Mouse (Mus musculus) forebrain, embryonic 14.5 days (tissue): ENCODE measurements around the gene Ssr3. TPM values are rescaled to one million over a fixed set of nuclear protein-coding genes. Genes with fewer than 3 reads are reported as not detected.

Experiments
- ATAC-seq: fragments of 200-750 bp; cut with Nextera tagmentation; 2 replicates; pipeline ENCODE4 v1.8.0; 2017; ENCODE audit warnings: mild to moderate bottlenecking, moderate library complexity
- DNase-seq: peaks from one replicate; pipeline ENCODE4 v3.0.0-alpha.2; 2015; ENCODE audit warnings: low spot score
- H3K27ac ChIP-seq: fragments of 300-500 bp; sonication (generic); 2 replicates; pipeline ENCODE4 v1.5.1; 2014; ENCODE audit warnings: low read depth, mild to moderate bottlenecking, control low read depth, low read length, moderate library complexity
- H3K27me3 ChIP-seq: fragments of 300-500 bp; sonication (generic); replicated peaks from 2 replicates; pipeline ENCODE4 v1.6.1; 2014; ENCODE audit warnings: low read length, control low read depth, mixed read lengths; ENCODE audit not compliant: control insufficient read depth, insufficient read depth
- H3K36me3 ChIP-seq: fragments of 300-500 bp; sonication (generic); 2 replicates; pipeline ENCODE4 v1.6.1; 2014; ENCODE audit warnings: low read length, control low read depth; ENCODE audit not compliant: control insufficient read depth, insufficient read depth
- H3K4me1 ChIP-seq: fragments of 300-500 bp; sonication (generic); 2 replicates; pipeline ENCODE4 v1.6.1; 2014; ENCODE audit warnings: antibody characterized with exemption, low read length, control low read depth; ENCODE audit not compliant: control insufficient read depth, insufficient read depth
- H3K4me2 ChIP-seq: fragments of 300-500 bp; sonication (generic); 2 replicates; pipeline ENCODE4 v1.6.1; 2014; ENCODE audit warnings: mild to moderate bottlenecking, control low read depth, low read length
- H3K4me3 ChIP-seq: fragments of 300-500 bp; sonication (generic); 2 replicates; pipeline ENCODE4 v1.5.1; 2014; ENCODE audit warnings: low read depth, low read length, control low read depth
- H3K9ac ChIP-seq: fragments of 300-500 bp; sonication (generic); 2 replicates; pipeline ENCODE4 v1.6.1; 2014; ENCODE audit warnings: mild to moderate bottlenecking, low read length, control low read depth, moderate library complexity
- H3K9me3 ChIP-seq: fragments of 300-500 bp; sonication (generic); replicated peaks from 2 replicates; pipeline ENCODE4 v1.6.1; 2016; ENCODE audit warnings: low read length, control low read depth, mixed read lengths; ENCODE audit not compliant: control insufficient read depth
- WGBS: fragments of 180-500 bp; shearing (Covaris S2); extraction: QIAGEN DNeasy Blood & Tissue Kit; methylation state at CpG from one replicate; pipeline ENCODE4 v1.1.7; 2014; 5-methylcytosine and 5-hydroxymethylcytosine counted together
- polyA plus RNA-seq: library from polyadenylated mRNA; unstranded; fragments of >200 nt; fragmentation: Nextera tagmentation; extraction: Ambion mirVana; gene quantifications from 2 replicates; pipeline ENCODE4 v1.2.1, GENCODE M21; 2014

Gene Ssr3
- polyA plus RNA-seq, result 208 and 211 TPM in 2 replicates

GRCm38 (mm10) chr3:65392421-65392817 is at the start of gene Ssr3:
Gene Ssr3, minus strand, starts transcription at chr3:65392623.
- Histone ChIP-seq H3K4me3 (peak within 1 kb of the TSS; percentile 77), H3K9ac (peak within 1 kb of the TSS; percentile 83), H3K4me1 (peaks cover 6% of the 10 kb centered on the region), H3K9me3 (no peaks in the 10 kb centered on the region), H3K4me2 (peak within 1 kb of the TSS; percentile 62), H3K36me3 (peaks cover 27% of the 10 kb centered on the region), H3K27ac (peak within 1 kb of the TSS; percentile 76), H3K27me3 (no peaks in the 10 kb centered on the region)
- under 1% methylated on average over 36 of the region's 36 CpGs for WGBS
- ATAC-seq (peak; percentile 100), DNase-seq (peak; percentile 99)

- DNase-seq, result peak; percentile 74
- Histone ChIP-seq H3K9me3 (no peaks in the 10 kb centered on the region), H3K4me2 (no peak overlapping the region), H3K4me1 (peaks cover 7% of the 10 kb centered on the region; the same call in 1 of the 2 replicates), H3K4me3 (no peak overlapping the region), H3K27me3 (no peaks in the 10 kb centered on the region), H3K36me3 (no peaks in the 10 kb centered on the region), H3K27ac (peak overlapping the region; percentile 68), H3K9ac (peak overlapping the region; percentile 10)
- ATAC-seq, result peak; percentile 81
- 32% methylated on average over 8 of the region's 8 CpGs for WGBS
These were observed 49.2 kb upstream of the Ssr3 start for GRCm38 (mm10) chr3:65441586-65442111.

DNA sequence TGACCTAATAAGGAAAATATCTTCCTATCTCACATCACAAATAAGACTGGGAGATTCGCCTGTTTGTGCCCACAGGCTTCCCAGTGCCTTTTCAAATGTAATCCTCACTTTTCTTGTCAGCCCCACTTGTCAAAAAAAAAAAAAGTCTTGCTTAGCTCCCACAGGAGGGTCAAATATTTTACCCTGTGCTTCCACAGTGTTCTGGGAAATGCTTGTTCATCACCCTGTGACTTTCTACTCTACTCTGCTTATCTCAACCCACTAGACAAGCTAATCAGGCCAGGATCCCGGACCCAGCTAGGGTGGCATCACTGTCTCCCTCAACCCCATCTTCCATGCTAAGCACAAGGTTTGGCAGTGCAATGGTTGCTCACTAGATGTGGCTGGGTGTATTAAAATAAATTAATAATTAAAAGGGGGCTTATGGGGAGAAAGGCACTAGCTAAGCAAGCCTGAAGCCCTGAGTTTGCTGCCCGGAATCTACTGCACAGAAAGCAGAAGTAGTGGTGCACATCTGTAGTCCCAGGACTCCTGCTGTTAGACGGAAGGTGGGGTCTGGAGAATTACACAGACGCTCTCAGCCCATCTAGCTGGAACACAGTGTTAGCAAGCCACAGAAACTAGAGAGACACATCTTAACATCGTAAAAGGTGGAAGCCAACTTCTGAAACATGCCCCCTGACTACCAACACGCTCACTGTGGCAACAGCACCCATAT is 46.2 kb upstream of the Ssr3 start:
- Histone ChIP-seq H3K36me3 (no peaks in the 10 kb centered on the region), H3K4me1 (peaks cover 7% of the 10 kb centered on the region; the same call in 1 of the 2 replicates), H3K27ac (no peak overlapping the region), H3K27me3 (no peaks in the 10 kb centered on the region), H3K4me3 (no peak overlapping the region), H3K9ac (no peak overlapping the region), H3K9me3 (no peaks in the 10 kb centered on the region), H3K4me2 (no peak overlapping the region)
- DNase-seq (no peak), ATAC-seq (no peak)
- WGBS, result 83% methylated on average over 7 of the region's 7 CpGs

- ATAC-seq (no peak), DNase-seq (peak; percentile 25)
- Histone ChIP-seq H3K9ac (no peak overlapping the region), H3K4me2 (no peak overlapping the region), H3K27me3 (no peaks in the 10 kb centered on the region), H3K4me3 (no peak overlapping the region), H3K9me3 (no peaks in the 10 kb centered on the region), H3K4me1 (no peaks in the 10 kb centered on the region), H3K36me3 (no peaks in the 10 kb centered on the region), H3K27ac (no peak overlapping the region)
- 56% methylated on average over 2 of the region's 2 CpGs for WGBS
These were observed 43.4 kb upstream of the Ssr3 start for GRCm38 (mm10) chr3:65435812-65436211.

GRCm38 (mm10) chr3:65435101-65435571 is 42.7 kb upstream of the Ssr3 start:
- no peak for DNase-seq
- no peak overlapping the region for H3K9ac ChIP-seq
- no peaks in the 10 kb centered on the region for H3K9me3 ChIP-seq
- H3K27ac ChIP-seq, result no peak overlapping the region
- H3K36me3 ChIP-seq, result no peaks in the 10 kb centered on the region
- WGBS, result 82% methylated on average over 11 of the region's 11 CpGs
- no peak for ATAC-seq
- H3K4me1 ChIP-seq, result no peaks in the 10 kb centered on the region
- no peak overlapping the region for H3K4me3 ChIP-seq
- no peaks in the 10 kb centered on the region for H3K27me3 ChIP-seq
- H3K4me2 ChIP-seq, result no peak overlapping the region

DNA sequence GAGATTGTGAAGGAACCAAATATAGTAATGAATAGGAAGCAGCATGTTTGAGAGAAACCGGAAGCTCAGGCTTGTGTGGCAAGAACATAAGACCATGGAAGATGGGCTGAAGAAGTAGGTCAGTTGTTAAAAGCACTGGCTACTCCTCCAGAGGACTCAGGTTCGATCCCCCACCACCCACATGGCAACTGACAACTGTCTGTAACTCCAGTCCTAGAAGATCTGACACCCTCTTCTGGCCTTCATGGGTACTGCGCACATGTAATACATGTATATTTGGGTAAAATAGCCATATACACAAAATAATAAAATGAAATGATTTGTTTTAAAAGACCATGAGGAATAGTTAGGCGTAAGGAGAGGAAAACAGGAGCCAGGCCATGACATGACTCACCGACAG is 39.8 kb upstream of the Ssr3 start:
- Histone ChIP-seq H3K4me2 (no peak overlapping the region), H3K4me3 (no peak overlapping the region), H3K9me3 (no peaks in the 10 kb centered on the region), H3K9ac (no peak overlapping the region), H3K27ac (no peak overlapping the region), H3K4me1 (no peaks in the 10 kb centered on the region), H3K36me3 (no peaks in the 10 kb centered on the region), H3K27me3 (no peaks in the 10 kb centered on the region)
- no peak for DNase-seq
- WGBS, result 92% methylated on average over 5 of the region's 5 CpGs
- no peak for ATAC-seq

DNA sequence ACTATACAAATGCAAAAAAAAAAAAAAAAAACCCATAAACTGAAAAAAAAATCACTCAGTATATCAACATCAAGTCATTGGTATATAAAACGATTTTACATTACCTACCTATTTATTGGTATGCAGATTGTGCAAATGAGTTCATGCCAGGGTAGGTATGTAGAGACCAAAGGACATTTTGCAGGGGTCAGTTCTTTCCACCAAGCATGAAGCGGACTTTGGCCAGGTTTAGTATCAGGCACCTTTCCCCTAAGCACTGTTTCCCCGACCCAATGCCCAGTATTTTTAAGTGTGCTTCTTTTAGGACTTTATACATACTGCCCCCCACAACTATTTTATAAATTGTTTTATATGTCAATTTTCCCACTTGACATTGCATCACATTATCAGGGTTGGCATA is 27.3 kb upstream of the Ssr3 start:
- Histone ChIP-seq H3K4me1 (no peaks in the 10 kb centered on the region), H3K4me3 (no peak overlapping the region), H3K27ac (no peak overlapping the region), H3K36me3 (no peaks in the 10 kb centered on the region), H3K4me2 (no peak overlapping the region), H3K9ac (no peak overlapping the region), H3K27me3 (no peaks in the 10 kb centered on the region), H3K9me3 (no peaks in the 10 kb centered on the region)
- no peak for DNase-seq
- WGBS, result 90% methylated on average over 3 of the region's 3 CpGs
- no peak for ATAC-seq

GRCm38 (mm10) chr3:65417913-65418594 is 25.6 kb upstream of the Ssr3 start:
- ATAC-seq, result no peak

GRCm38 (mm10) chr3:65416571-65416970 is 24.1 kb upstream of the Ssr3 start:
- Histone ChIP-seq H3K4me2 (no peak overlapping the region), H3K27me3 (no peaks in the 10 kb centered on the region), H3K4me3 (no peak overlapping the region), H3K4me1 (no peaks in the 10 kb centered on the region), H3K9ac (no peak overlapping the region), H3K36me3 (no peaks in the 10 kb centered on the region), H3K9me3 (no peaks in the 10 kb centered on the region), H3K27ac (no peak overlapping the region)
- DNase-seq (no peak), ATAC-seq (no peak)

More at GRCm38 (mm10) chr3:65417913-65418594, 25.6 kb upstream of the Ssr3 start:
- no peak overlapping the region for H3K9ac ChIP-seq
- H3K4me1 ChIP-seq, result no peaks in the 10 kb centered on the region
- WGBS, result 80% methylated on average over 5 of the region's 5 CpGs
- H3K4me3 ChIP-seq, result no peak overlapping the region
- H3K36me3 ChIP-seq, result no peaks in the 10 kb centered on the region
- no peaks in the 10 kb centered on the region for H3K9me3 ChIP-seq
- no peak overlapping the region for H3K4me2 ChIP-seq
- no peak overlapping the region for H3K27ac ChIP-seq
- DNase-seq, result no peak
- H3K27me3 ChIP-seq, result no peaks in the 10 kb centered on the region
